In the genomic region with DNA sequence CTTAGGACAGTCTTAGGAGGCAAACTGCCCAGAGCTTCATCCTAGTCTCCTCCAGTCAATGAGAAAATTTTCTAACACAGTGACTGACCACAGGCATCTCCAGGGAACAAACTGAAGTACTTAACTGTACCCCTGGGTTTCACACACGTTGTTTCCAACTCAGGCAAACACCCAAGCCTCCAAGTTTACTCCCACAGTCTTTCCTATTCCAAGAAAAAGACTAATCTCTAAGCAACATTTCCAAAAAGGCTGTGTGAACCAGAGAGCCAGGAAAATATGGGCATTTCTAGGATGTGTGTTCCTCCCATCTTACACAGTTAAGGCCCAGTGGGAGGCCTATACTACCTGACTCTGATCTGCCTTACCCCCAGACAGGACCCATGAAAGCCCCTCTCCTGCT, we compare ENCODE assay signal across 16 mouse cellular contexts.
"Had no signal": no experiment of that assay in that cellular context is flagged by ENCODE, and none has a peak within 500 bp of the region (broad histone marks: within the 10 kb centered on the region; RNA-seq: fewer than 3 reads in every experiment).

No protein-coding gene starts in this region.

- ATAC-seq: liver, postnatal 0 days; midbrain, embryonic 15.5 days had no signal

- H3K27ac ChIP-seq: kidney, postnatal 0 days; layer of hippocampus, adult 2 months; limb, embryonic 12.5 days; liver, embryonic 13.5 days; lung, embryonic 15.5 days; macrophage; midbrain, embryonic 15.5 days had no signal

- H3K4me3 ChIP-seq: layer of hippocampus, adult 2 months; limb, embryonic 12.5 days; liver, embryonic 13.5 days; lung, embryonic 15.5 days; megakaryocyte, embryonic 14.5 days; midbrain, embryonic 15.5 days had no signal

- DNase-seq: kidney, adult 9 months; kidney, postnatal 36 days; liver; liver, embryonic 13.5 days; liver, postnatal 0 days; lung, postnatal 14 days; spleen, adult 18-20 months; thymus, adult 2 months; thymus, postnatal 25 days had no signal
